Mouse (Mus musculus) lung, postnatal 0 days (tissue): ENCODE results near the gene Fam149b.
A peak's percentile ranks its signal among the peaks of the same experiment; 100 is the strongest.

Experiments
- CTCF ChIP-seq: IDR thresholded peaks from 2 replicates; pipeline ENCODE4 v1.5.1; 2016; ENCODE audit warnings: antibody characterized with exemption, mild to moderate bottlenecking
- EP300 ChIP-seq: IDR thresholded peaks from 2 replicates; pipeline ENCODE4 v1.6.1; 2016; ENCODE audit warnings: antibody characterized with exemption, mild to moderate bottlenecking, control low read depth

- peak; percentile 75 for TF ChIP-seq CTCF
- TF ChIP-seq EP300 = no peak
Measured at GRCm38 (mm10) chr14:20378313-20379061, 30.5 kb downstream of the Fam149b start.
